20 mouse cellular contexts compared by ENCODE assay signal in genomic region chr11:71976724-71977481, GRCm38 (mm10).
DNase-seq lines count a peak whose midpoint lies in the region; ATAC-seq and TF ChIP-seq lines count a peak whose summit lies in the region.
"Had no signal": no experiment of that assay in that cellular context is flagged by ENCODE, and none has a peak within 500 bp of the region (broad histone marks: within the 10 kb centered on the region; RNA-seq: fewer than 3 reads in every experiment).

No protein-coding gene starts in this region.

- H3K4me3 ChIP-seq in forebrain, postnatal 0 days (ENCODE audit: low read depth, low read length): no peak overlapping the region
- no peak overlapping the region for H3K4me3 ChIP-seq in forebrain, embryonic 16.5 days (replicated peaks; ENCODE audit: low read length)
- H3K4me3 ChIP-seq in intestine, postnatal 0 days (ENCODE audit: low read depth, low read length): no peak overlapping the region
- H3K4me3 ChIP-seq: erythroblast, embryonic 14.5 days; heart, embryonic 10.5 days; hindbrain, embryonic 15.5 days; left cerebral cortex, adult 2 months had no signal

- DNase-seq in forebrain, postnatal 0 days: no peak
- peak; percentile 19 for DNase-seq in retina, postnatal 1 day
- no peak for DNase-seq in retina, embryonic 14.5 days (ENCODE audit: low spot score)
- DNase-seq in forelimb bud, embryonic 11.5 days (ENCODE audit: low read depth, low spot score): peak; percentile 18
- no peak for DNase-seq in yolk sac, embryonic 10.5 days (ENCODE audit: low spot score)
- DNase-seq: adrenal gland, adult 2 months; cerebellum, adult 11-12 months; cerebellum, postnatal 10 days; kidney, adult 8-10 months; kidney, postnatal 10 days; lung, postnatal 4 days; right cerebral cortex, postnatal 4 days; thymus, postnatal 36 days had no signal

- no peak overlapping the region for H3K4me2 ChIP-seq in forebrain, postnatal 0 days (ENCODE audit: low read depth)
- H3K4me2 ChIP-seq in forebrain, embryonic 16.5 days (ENCODE audit: low read length): no peak overlapping the region
- H3K4me2 ChIP-seq in intestine, postnatal 0 days (replicated peaks; ENCODE audit: low read depth): no peak overlapping the region
- H3K4me2 ChIP-seq: hindbrain, embryonic 15.5 days; midbrain, embryonic 11.5 days had no signal

- no peaks in the 10 kb centered on the region for H3K9me3 ChIP-seq in forebrain, postnatal 0 days (ENCODE audit: low read length)
- H3K9me3 ChIP-seq in forebrain, embryonic 16.5 days (ENCODE audit: control insufficient read depth, low read length): no peaks in the 10 kb centered on the region
- H3K9me3 ChIP-seq in intestine, postnatal 0 days (ENCODE audit: control insufficient read depth): no peaks in the 10 kb centered on the region
- H3K9me3 ChIP-seq: heart, embryonic 10.5 days; hindbrain, embryonic 15.5 days had no signal

- 0 out of 2 replicates have a peak, but pooled peaks cover 7% of the 10 kb centered on the region for H3K4me1 ChIP-seq in forebrain, postnatal 0 days (ENCODE audit: insufficient read depth)
- peaks cover 10% of the 10 kb centered on the region for H3K4me1 ChIP-seq in forebrain, embryonic 16.5 days (replicated peaks; ENCODE audit: control insufficient read depth, insufficient read depth, low read length)
- no peaks in the 10 kb centered on the region for H3K4me1 ChIP-seq in intestine, postnatal 0 days (replicated peaks; ENCODE audit: control insufficient read depth, insufficient read depth, low read length)
- H3K4me1 ChIP-seq: hindbrain, embryonic 15.5 days had no signal

- H3K27me3 ChIP-seq in forebrain, postnatal 0 days (ENCODE audit: insufficient read depth, low read length): no peaks in the 10 kb centered on the region
- H3K27me3 ChIP-seq in forebrain, embryonic 16.5 days (replicated peaks; ENCODE audit: control insufficient read depth, insufficient read depth, low read length): no peaks in the 10 kb centered on the region
- no peaks in the 10 kb centered on the region for H3K27me3 ChIP-seq in intestine, postnatal 0 days (replicated peaks; ENCODE audit: control insufficient read depth, insufficient read depth, low read length)
- H3K27me3 ChIP-seq: hindbrain, embryonic 15.5 days had no signal

- H3K9ac ChIP-seq in forebrain, postnatal 0 days: no peak overlapping the region
- no peak overlapping the region for H3K9ac ChIP-seq in forebrain, embryonic 16.5 days (replicated peaks; ENCODE audit: low read depth, low read length)
- no peak overlapping the region for H3K9ac ChIP-seq in intestine, postnatal 0 days (ENCODE audit: low read depth, low read length)
- H3K9ac ChIP-seq: hindbrain, embryonic 15.5 days had no signal

- no peaks in the 10 kb centered on the region for H3K36me3 ChIP-seq in forebrain, postnatal 0 days (ENCODE audit: insufficient read depth)
- no peaks in the 10 kb centered on the region for H3K36me3 ChIP-seq in forebrain, embryonic 16.5 days (ENCODE audit: control insufficient read depth, insufficient read depth)
- no peaks in the 10 kb centered on the region for H3K36me3 ChIP-seq in intestine, postnatal 0 days (ENCODE audit: control insufficient read depth, insufficient read depth)
- H3K36me3 ChIP-seq: heart, embryonic 10.5 days; hindbrain, embryonic 15.5 days had no signal

- 65% methylated on average over 15 of the region's 15 CpGs for WGBS in forebrain, postnatal 0 days
- 61% methylated on average over 15 of the region's 15 CpGs for WGBS in forebrain, embryonic 16.5 days
- 73% methylated on average over 15 of the region's 15 CpGs for WGBS in intestine, postnatal 0 days

- no peak for TF ChIP-seq CTCF in forebrain, postnatal 0 days (IDR thresholded peaks at IDR 0.05; ENCODE audit: low read depth)
- no peak for TF ChIP-seq CTCF in intestine, postnatal 0 days (IDR thresholded peaks at IDR 0.05; ENCODE audit: low read depth)

- ATAC-seq in forebrain, postnatal 0 days: no peak
- no peak for ATAC-seq in forebrain, embryonic 16.5 days
- no peak for ATAC-seq in intestine, postnatal 0 days

- H3K27ac ChIP-seq in forebrain, postnatal 0 days (ENCODE audit: low read depth, low read length): peak overlapping the region; percentile 41; the same call in 1 of the 2 replicates
- no peak overlapping the region for H3K27ac ChIP-seq in forebrain, embryonic 16.5 days (ENCODE audit: low read length)
- H3K27ac ChIP-seq in intestine, postnatal 0 days (ENCODE audit: low read depth, low read length): no peak overlapping the region
- H3K27ac ChIP-seq: heart, embryonic 10.5 days; hindbrain, embryonic 15.5 days; left cerebral cortex, adult 2 months had no signal

Comparison
In these comparisons a context has a peak if more than half of its experiments do, and no peak if none do; other contexts are left out.
1. DNase-seq: peak in retina, postnatal 1 day (single experiment) and forelimb bud, embryonic 11.5 days (single experiment); none in forebrain, postnatal 0 days (single experiment), retina, embryonic 14.5 days (single experiment) and yolk sac, embryonic 10.5 days (single experiment).